Mouse (Mus musculus) E14TG2a.4 (cell line): ENCODE measurements at regions not wholly inside any gene's neighbourhood (a gene's known extent, or its start where the extent isn't known, plus 50 kb on each side); places are given as distances from the start of the nearest gene placed in this dataset.

ENCODE experiments used
- CTCF ChIP-seq: conservative IDR thresholded peaks from 2 replicates; pipeline ENCODE4 v1.5.1; 2014; ENCODE audit warnings: low read length
- NANOG ChIP-seq: IDR thresholded peaks from 2 replicates; pipeline ENCODE4 v1.6.1; 2014; ENCODE audit warnings: borderline replicate concordance, low read length, mixed read lengths
- POU5F1 ChIP-seq: IDR thresholded peaks from 2 replicates; pipeline ENCODE4 v1.6.1; 2014; ENCODE audit warnings: low read length, borderline replicate concordance

GRCm38 (mm10) chr13:90293697-90294647 is 204.6 kb upstream of the Xrcc4 start:
- TF ChIP-seq CTCF, result no peak
- no peak for TF ChIP-seq NANOG
- no peak for TF ChIP-seq POU5F1
